Mouse (Mus musculus): Measurements from ENCODE around the gene Prr5.

Gene Prr5

GRCm38 (mm10) chr15:84668938-84669747 is at the start of gene Prr5:
Gene Prr5 (plus strand): TSS chr15:84669620.
- no peak for DNase-seq (ENCODE audit: extremely low read depth, low read depth, low spot score)

DNA sequence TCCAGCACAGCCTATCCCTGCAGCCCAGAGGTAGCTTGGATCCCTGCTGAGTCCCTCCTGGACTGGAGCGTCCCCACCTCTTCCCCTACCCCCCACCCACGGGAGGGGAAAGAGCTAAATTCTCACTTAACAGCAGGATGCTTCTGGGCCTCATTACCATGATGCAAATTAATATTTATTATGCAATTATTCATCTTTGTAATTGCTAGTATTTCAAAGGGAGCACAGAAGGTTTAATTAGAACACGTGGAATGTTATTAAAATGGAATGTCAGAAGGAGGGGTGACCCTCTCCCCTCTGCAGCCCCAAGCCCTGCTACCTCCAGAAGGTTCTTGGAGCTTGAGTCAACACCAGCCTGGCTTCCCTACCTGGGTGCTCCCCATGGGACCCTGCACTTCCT is 49.4 kb upstream of the Prr5 start:
- DNase-seq (ENCODE audit: extremely low read depth, low read depth, low spot score), result no peak

GRCm38 (mm10) chr15:84621722-84622428 is 47.5 kb upstream of the Prr5 start:
- DNase-seq (ENCODE audit: extremely low read depth, low read depth, low spot score), result no peak

GRCm38 (mm10) chr15:84624870-84625269 is 44.5 kb upstream of the Prr5 start:
- no peak for DNase-seq (ENCODE audit: extremely low read depth, low read depth, low spot score)

GRCm38 (mm10) chr15:84625712-84626414 is 43.6 kb upstream of the Prr5 start:
- no peak for DNase-seq (ENCODE audit: extremely low read depth, low read depth, low spot score)

GRCm38 (mm10) chr15:84627308-84627707 is 42.1 kb upstream of the Prr5 start:
- no peak for DNase-seq (ENCODE audit: extremely low read depth, low read depth, low spot score)

DNA sequence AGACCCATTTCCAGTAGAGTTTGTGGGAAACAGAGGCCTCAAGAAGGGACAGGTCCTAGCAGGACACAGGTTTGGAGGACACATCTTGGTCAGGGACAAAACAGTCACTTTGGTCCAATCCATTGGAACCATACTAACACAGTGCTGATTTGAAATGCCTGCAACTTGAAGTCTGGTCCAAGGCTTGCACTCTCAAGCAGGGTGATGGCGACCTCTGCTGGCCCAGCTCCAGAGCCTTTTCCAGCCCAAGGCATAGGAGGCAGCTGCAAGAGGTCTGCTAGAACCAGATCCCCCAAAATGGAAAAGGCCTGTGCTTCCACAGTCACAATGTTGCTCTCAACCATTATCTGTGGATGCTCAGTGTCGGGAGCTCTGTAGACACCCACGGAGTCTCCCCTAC is 39.7 kb upstream of the Prr5 start:
- DNase-seq (ENCODE audit: extremely low read depth, low read depth, low spot score), result no peak

DNA sequence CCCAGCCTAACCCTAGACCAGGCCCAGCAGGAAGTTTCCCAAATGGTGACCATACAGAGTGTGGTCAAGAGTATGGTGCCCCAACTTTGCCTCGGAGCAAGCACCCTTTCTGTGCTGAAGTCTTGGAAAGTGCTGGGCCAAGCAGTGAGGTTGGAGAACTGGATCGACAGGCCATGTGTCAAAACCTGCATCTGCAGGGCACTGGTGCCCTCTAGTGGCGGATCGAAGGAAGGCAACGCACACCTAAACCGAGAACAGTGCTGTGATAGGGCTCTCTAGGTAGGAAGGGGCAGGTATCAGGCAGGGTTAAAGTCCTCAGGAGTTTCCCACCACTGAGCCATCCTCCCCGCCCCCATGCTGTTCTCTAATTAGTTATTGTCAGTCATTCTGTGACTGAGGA is 37.9 kb upstream of the Prr5 start:
- no peak for DNase-seq (ENCODE audit: extremely low read depth, low read depth, low spot score)

GRCm38 (mm10) chr15:84634361-84634760 is 35.1 kb upstream of the Prr5 start:
- no peak for DNase-seq (ENCODE audit: extremely low read depth, low read depth, low spot score)

DNA sequence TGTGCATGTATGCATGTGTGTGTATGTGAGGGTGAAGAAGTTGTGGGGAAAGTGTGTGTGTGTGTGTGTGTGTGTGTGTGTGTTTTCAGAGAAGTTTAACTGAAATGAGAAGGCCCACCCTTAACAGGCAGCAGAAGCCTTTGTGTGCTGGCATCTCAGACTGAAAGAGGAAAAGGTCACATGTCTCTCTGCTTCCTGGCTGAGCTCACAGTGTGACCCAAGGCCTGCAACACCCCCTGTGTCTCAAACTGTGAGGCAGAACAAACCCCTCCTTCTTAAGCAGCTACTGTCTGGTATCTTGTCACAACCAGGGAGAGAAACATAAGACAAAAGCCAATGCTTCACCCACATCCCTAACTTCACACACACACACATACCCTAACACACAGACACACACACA is 31.0 kb upstream of the Prr5 start:
- no peak for DNase-seq (ENCODE audit: extremely low read depth, low read depth, low spot score)

- DNase-seq (ENCODE audit: extremely low read depth, low read depth, low spot score), result no peak
Measured at GRCm38 (mm10) chr15:84639072-84639450, 30.4 kb upstream of the Prr5 start.

GRCm38 (mm10) chr15:84639451-84640136 is 29.8 kb upstream of the Prr5 start:
- DNase-seq (ENCODE audit: extremely low read depth, low read depth, low spot score), result peak; percentile 5

- no peak for DNase-seq (ENCODE audit: extremely low read depth, low read depth, low spot score)
Measured at GRCm38 (mm10) chr15:84640722-84641121, 28.7 kb upstream of the Prr5 start.

DNA sequence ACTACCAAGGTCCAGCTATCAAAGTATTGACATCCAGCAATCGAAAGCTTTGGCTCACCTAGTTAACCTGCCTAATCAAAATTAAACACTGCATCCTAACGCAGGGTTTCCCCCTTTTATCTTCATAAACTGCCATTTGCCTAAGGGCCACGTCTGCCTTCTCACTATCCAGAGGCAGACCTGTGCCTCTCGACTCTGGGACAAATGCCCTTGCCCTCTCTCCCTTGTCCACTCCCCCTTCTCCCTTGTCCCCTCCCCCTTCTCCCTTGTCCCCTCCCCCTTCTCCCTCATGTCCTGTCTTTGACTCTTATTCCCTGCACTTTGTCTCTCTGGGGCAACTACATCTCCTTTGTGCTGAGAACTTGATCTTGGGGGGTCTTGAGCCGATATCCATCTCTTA is 28.3 kb upstream of the Prr5 start:
- no peak for DNase-seq (ENCODE audit: extremely low read depth, low read depth, low spot score)

DNA sequence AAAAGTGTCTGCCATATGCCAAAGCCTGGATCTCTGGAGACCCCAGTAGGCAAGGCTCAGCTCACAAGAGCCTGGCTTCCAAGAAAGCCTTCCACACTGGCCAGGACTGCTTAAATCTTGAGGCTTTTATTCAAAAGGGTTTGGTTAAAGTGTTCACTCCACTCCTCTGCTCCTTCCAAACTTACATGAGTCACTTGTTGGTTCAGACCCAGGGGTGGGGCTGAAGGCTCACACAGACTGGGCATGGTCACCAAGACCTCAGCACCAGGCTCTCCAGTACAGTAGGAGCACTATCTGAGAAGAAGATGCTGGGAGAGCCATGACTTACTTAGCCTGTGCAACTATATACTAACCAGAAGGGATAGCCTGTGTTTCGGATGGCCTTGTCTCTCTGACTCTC is 27.5 kb upstream of the Prr5 start:
- no peak for DNase-seq (ENCODE audit: extremely low read depth, low read depth, low spot score)

GRCm38 (mm10) chr15:84643178-84643577 is 26.2 kb upstream of the Prr5 start:
- no peak for DNase-seq (ENCODE audit: extremely low read depth, low read depth, low spot score)

DNA sequence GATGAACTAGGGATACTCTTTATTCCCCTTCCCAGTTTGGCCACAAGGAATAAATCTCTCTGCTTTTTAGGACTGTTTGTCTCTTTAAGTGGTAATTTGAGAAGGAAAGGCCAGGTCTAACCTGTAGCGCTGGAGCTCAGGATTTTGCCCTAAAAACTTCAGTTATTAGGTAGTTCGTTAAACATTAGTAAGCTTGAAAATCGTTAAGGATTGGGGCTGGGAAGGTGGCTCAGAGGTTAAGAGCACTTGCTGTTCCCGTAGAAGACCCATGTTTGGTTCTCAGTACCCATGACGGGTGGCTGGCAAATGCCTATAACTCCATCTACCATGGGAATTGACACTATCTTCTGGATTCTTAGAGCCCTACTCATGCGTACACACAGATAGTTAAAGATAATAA is 17.9 kb upstream of the Prr5 start:
- no peak for DNase-seq (ENCODE audit: extremely low read depth, low read depth, low spot score)

DNA sequence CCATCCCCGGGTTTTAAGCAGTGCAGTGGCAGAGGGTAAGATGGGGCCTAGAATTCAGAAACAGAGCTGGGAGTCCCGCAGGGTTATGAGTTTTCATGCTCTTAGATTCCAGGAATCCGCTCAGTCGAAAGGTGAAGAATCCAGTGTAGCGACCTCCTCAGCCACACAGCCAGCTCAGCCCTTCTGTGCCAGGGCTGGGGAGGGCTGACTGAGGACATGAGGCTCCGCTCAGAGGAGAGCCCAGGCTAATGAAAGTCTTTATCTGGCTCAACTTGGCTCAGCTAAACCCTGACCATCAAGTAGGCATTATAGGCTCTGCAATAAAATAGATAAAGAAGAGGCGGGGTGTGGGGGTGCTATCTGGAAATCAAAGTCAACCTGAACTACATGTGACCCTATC is 16.3 kb upstream of the Prr5 start:
- no peak for DNase-seq (ENCODE audit: extremely low read depth, low read depth, low spot score)

DNA sequence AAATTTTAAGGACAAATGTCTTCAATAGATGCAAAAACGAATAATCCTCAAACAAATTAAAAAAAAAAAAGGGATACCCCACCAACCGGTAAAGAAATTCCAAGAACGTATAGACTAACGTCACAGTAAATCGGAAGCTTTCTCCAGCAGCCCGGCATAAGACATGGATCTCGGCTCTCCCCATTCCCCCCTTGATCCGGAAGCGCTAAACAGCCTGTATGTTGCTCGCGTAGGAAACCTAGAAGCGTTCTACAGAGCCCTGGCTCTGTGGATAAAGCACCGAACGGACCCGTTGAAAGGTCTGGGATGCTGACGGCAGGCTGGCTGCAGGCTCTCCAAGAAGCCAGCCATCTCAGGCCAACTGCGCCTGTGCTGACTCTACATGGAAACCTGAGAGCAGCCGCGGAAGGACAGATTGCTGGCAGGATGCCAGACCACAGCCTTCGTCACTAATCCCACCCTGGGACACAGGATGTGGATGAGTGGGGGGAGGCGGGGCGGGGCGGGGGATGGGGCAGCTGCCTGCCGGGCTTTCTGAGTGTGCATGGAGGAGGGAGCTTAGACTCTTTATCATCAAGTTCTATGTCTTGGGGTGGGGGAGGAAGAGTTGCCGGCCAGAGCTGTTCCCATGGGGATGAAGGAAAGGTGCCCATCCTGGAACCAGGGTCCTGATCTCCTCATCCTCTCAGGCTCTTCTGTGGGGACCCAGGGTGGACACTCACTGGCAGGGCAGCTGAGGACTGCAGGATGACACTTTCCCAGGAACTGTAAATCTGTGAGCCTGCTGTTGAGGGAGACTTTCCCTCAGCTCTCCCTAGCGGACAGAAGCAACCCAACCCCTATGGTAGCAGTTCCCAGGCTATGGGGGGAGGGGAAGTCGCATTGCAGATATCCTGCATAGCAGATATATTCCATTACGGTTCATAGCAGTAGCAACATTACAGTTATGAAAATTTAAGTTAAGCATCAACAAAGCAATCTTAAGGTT is 15.1 kb upstream of the Prr5 start:
- no peak for DNase-seq (ENCODE audit: extremely low read depth, low read depth, low spot score)

- DNase-seq (ENCODE audit: extremely low read depth, low read depth, low spot score), result no peak
Measured at GRCm38 (mm10) chr15:84654975-84655374, 14.4 kb upstream of the Prr5 start.

All from fat pad, adult 2 months (tissue).